Comparison of ENCODE assay signal across 8 mouse cellular contexts in genomic region chr11:74833536-74834358, GRCm38 (mm10). TPM values are rescaled to one million over a fixed set of nuclear protein-coding genes. Genes with fewer than 3 reads are reported as not detected.
DNase-seq lines count a peak whose midpoint lies in the region; ATAC-seq lines count a peak whose summit lies in the region.

No protein-coding gene starts in this region.

- ATAC-seq in forebrain, embryonic 16.5 days, result no peak
- ATAC-seq in limb, embryonic 13.5 days (ENCODE audit: low FRiP score, low read depth), result no peak
- ATAC-seq in stomach, embryonic 16.5 days (ENCODE audit: insufficient read depth, low FRiP score), result no peak

- no peaks in the 10 kb centered on the region for H3K36me3 ChIP-seq in forebrain, embryonic 16.5 days (ENCODE audit: control insufficient read depth, insufficient read depth)
- 0 out of 2 replicates have a peak, but pooled peaks cover 2% of the 10 kb centered on the region for H3K36me3 ChIP-seq in limb, embryonic 13.5 days
- no peaks in the 10 kb centered on the region for H3K36me3 ChIP-seq in stomach, embryonic 16.5 days (ENCODE audit: control insufficient read depth, insufficient read depth, low read length)

- no peaks in the 10 kb centered on the region for H3K27me3 ChIP-seq in forebrain, embryonic 16.5 days (replicated peaks; ENCODE audit: control insufficient read depth, insufficient read depth, low read length)
- H3K27me3 ChIP-seq in limb, embryonic 13.5 days, result peaks cover under 1% of the 10 kb centered on the region; the same call in 1 of the 2 replicates
- H3K27me3 ChIP-seq in stomach, embryonic 16.5 days (ENCODE audit: control insufficient read depth, insufficient read depth, low read length), result no peaks in the 10 kb centered on the region

- no peak overlapping the region for H3K27ac ChIP-seq in forebrain, embryonic 16.5 days (ENCODE audit: low read length)
- peak overlapping the region; percentile 22 for H3K27ac ChIP-seq in limb, embryonic 13.5 days
- peak overlapping the region; percentile 40; the same call in 1 of the 2 replicates for H3K27ac ChIP-seq in stomach, embryonic 16.5 days (ENCODE audit: low read length)

- peak overlapping the region; percentile 41; the same call in 1 of the 2 replicates for H3K9ac ChIP-seq in forebrain, embryonic 16.5 days (replicated peaks; ENCODE audit: low read depth, low read length)
- H3K9ac ChIP-seq in limb, embryonic 13.5 days, result peak overlapping the region; percentile 69; the same call in 1 of the 2 replicates
- 0 out of 2 replicates have a peak overlapping the region, but pooled peaks have one; percentile 22 for H3K9ac ChIP-seq in stomach, embryonic 16.5 days (ENCODE audit: low read length)

- H3K4me2 ChIP-seq in forebrain, embryonic 16.5 days (ENCODE audit: low read length), result peak overlapping the region; percentile 91
- H3K4me2 ChIP-seq in limb, embryonic 13.5 days (replicated peaks), result peak overlapping the region; percentile 90
- peak overlapping the region; percentile 95 for H3K4me2 ChIP-seq in stomach, embryonic 16.5 days (ENCODE audit: low read depth, low read length)

- 85% methylated on average over 8 of the region's 8 CpGs for WGBS in forebrain, embryonic 16.5 days
- 72% methylated on average over 8 of the region's 8 CpGs for WGBS in limb, embryonic 13.5 days
- WGBS in stomach, embryonic 16.5 days, result 72% methylated on average over 8 of the region's 8 CpGs

- H3K9me3 ChIP-seq in forebrain, embryonic 16.5 days (ENCODE audit: control insufficient read depth, low read length), result no peaks in the 10 kb centered on the region
- no peaks in the 10 kb centered on the region for H3K9me3 ChIP-seq in limb, embryonic 13.5 days
- no peaks in the 10 kb centered on the region for H3K9me3 ChIP-seq in stomach, embryonic 16.5 days (replicated peaks; ENCODE audit: control insufficient read depth, low read length)

- peak; percentile 70 for DNase-seq in cerebellum, adult 9-10 months
- DNase-seq in cerebellum, postnatal 4 days (ENCODE audit: low spot score in 2 of 2), result no peak
- DNase-seq in CD4-positive helper T cell, adult 2 months (ENCODE audit: low read depth, low spot score), result peak; percentile 46
- no peak for DNase-seq in layer of hippocampus, adult 18-20 months (ENCODE audit: low spot score in 2 of 2)
- no peak for DNase-seq in urinary bladder, postnatal 4 days (ENCODE audit: low spot score in 2 of 2)

- H3K4me3 ChIP-seq in forebrain, embryonic 16.5 days (replicated peaks; ENCODE audit: low read length), result no peak overlapping the region; the same call in 1 of the 2 replicates
- H3K4me3 ChIP-seq in limb, embryonic 13.5 days, result 0 out of 2 replicates have a peak overlapping the region, but pooled peaks have one; percentile 98
- no peak overlapping the region for H3K4me3 ChIP-seq in stomach, embryonic 16.5 days (replicated peaks; ENCODE audit: low read length)

- peaks cover 33% of the 10 kb centered on the region for H3K4me1 ChIP-seq in forebrain, embryonic 16.5 days (replicated peaks; ENCODE audit: control insufficient read depth, insufficient read depth, low read length)
- peaks cover 53% of the 10 kb centered on the region for H3K4me1 ChIP-seq in limb, embryonic 13.5 days
- H3K4me1 ChIP-seq in stomach, embryonic 16.5 days (ENCODE audit: control insufficient read depth, insufficient read depth, low read length), result peaks cover 34% of the 10 kb centered on the region

RNA-seq across cellular contexts. Expression of gene Mnt, which starts 3.0 kb away (rescaled TPM):
- 8.6 and 9.2 TPM in 2 replicates for polyA plus RNA-seq in forebrain, embryonic 16.5 days (2015; fragmentation: Nextera tagmentation; extraction: Ambion mirVana)
- 5.3 and 5.8 TPM in 2 replicates for polyA plus RNA-seq in limb, embryonic 13.5 days (2015; fragmentation: Nextera tagmentation; extraction: Ambion mirVana)
- 2.5 and 3.2 TPM in 2 replicates for polyA plus RNA-seq in stomach, embryonic 16.5 days (2015; fragmentation: Nextera tagmentation; extraction: Ambion mirVana)
- 10 to 100 TPM; 33.5 to 36.5 TPM for total RNA-seq in layer of hippocampus, adult 18-20 months (2021)

Comparison
In these comparisons a context has a peak if more than half of its experiments do, and no peak if none do; other contexts are left out.
1. DNase-seq: peak in cerebellum, adult 9-10 months (single experiment) and CD4-positive helper T cell, adult 2 months (single experiment); none in cerebellum, postnatal 4 days (0 of 2), layer of hippocampus, adult 18-20 months (0 of 2) and urinary bladder, postnatal 4 days (0 of 2).
2. Peak in every context shown above with its lines, with median percentiles within 50 percentile points of each other: H3K4me2 ChIP-seq and H3K9ac ChIP-seq.